Mouse (Mus musculus) stomach, embryonic 14.5 days (tissue): Measurements from ENCODE around the gene Fat3. TPM values are rescaled to one million over a fixed set of nuclear protein-coding genes. Genes with fewer than 3 reads are reported as not detected.

Source experiments
- ATAC-seq: fragments of 200-750 bp; cut with Nextera tagmentation; 2 replicates; pipeline ENCODE4 v1.8.0; 2017; ENCODE audit warnings: low read depth, moderate TSS enrichment; ENCODE audit not compliant: insufficient number of reproducible peaks, insufficient read depth, low FRiP score
- H3K27ac ChIP-seq: fragments of 300-500 bp; sonication (generic); 2 replicates; pipeline ENCODE4 v1.5.1; 2014; ENCODE audit warnings: mild to moderate bottlenecking, low read length, moderate library complexity, mixed read lengths
- H3K27me3 ChIP-seq: fragments of 300-500 bp; sonication (generic); 2 replicates; pipeline ENCODE4 v1.6.1; 2014; ENCODE audit warnings: low read length, control low read depth, mixed read lengths; ENCODE audit not compliant: control insufficient read depth, insufficient read depth
- H3K36me3 ChIP-seq: fragments of 300-500 bp; sonication (generic); 2 replicates; pipeline ENCODE4 v1.6.1; 2014; ENCODE audit warnings: mild to moderate bottlenecking, control low read depth, low read length, moderate library complexity, mixed read lengths; ENCODE audit not compliant: control insufficient read depth, insufficient read depth
- H3K4me1 ChIP-seq: fragments of 300-500 bp; sonication (generic); 2 replicates; pipeline ENCODE4 v1.6.1; 2014; ENCODE audit warnings: low read length, control low read depth, mixed read lengths; ENCODE audit not compliant: control insufficient read depth, insufficient read depth
- H3K4me2 ChIP-seq: fragments of 300-500 bp; sonication (generic); replicated peaks from 2 replicates; pipeline ENCODE4 v1.6.1; 2014; ENCODE audit warnings: low read depth, low read length, control low read depth
- H3K4me3 ChIP-seq: fragments of 300-500 bp; sonication (generic); 2 replicates; pipeline ENCODE4 v1.5.1; 2014; ENCODE audit warnings: low read depth, low read length, control low read depth
- H3K9ac ChIP-seq: fragments of 300-500 bp; sonication (generic); replicated peaks from 2 replicates; pipeline ENCODE4 v1.6.1; 2014; ENCODE audit warnings: low read depth, mild to moderate bottlenecking, control low read depth, low read length, moderate library complexity, mixed read lengths
- H3K9me3 ChIP-seq: fragments of 300-500 bp; sonication (generic); 2 replicates; pipeline ENCODE4 v1.6.1; 2016; ENCODE audit warnings: low read depth, low read length, control low read depth; ENCODE audit not compliant: control insufficient read depth
- WGBS: fragments of 180-500 bp; shearing (Covaris S2); extraction: QIAGEN DNeasy Blood & Tissue Kit; methylation state at CpG from one replicate; pipeline ENCODE4 v1.1.7; 2014; 5-methylcytosine and 5-hydroxymethylcytosine counted together
- polyA plus RNA-seq: library from polyadenylated mRNA; unstranded; fragments of >200 nt; fragmentation: Nextera tagmentation; extraction: Ambion mirVana; gene quantifications from 2 replicates; pipeline ENCODE4 v1.2.1, GENCODE M21; 2014

Gene Fat3
- polyA plus RNA-seq, 1 experiment from 2014 or later = 3.2 TPM

GRCm38 (mm10) chr9:16147735-16148134, 353.4 kb downstream of the Fat3 start:
- Histone ChIP-seq H3K9ac (no peak overlapping the region), H3K36me3 (no peaks in the 10 kb centered on the region), H3K4me1 (no peaks in the 10 kb centered on the region), H3K27me3 (no peaks in the 10 kb centered on the region), H3K27ac (no peak overlapping the region), H3K4me2 (no peak overlapping the region), H3K4me3 (no peak overlapping the region), H3K9me3 (no peaks in the 10 kb centered on the region)
- no peak for ATAC-seq
- WGBS = 68% methylated on average over 1 of the region's 1 CpGs

DNA sequence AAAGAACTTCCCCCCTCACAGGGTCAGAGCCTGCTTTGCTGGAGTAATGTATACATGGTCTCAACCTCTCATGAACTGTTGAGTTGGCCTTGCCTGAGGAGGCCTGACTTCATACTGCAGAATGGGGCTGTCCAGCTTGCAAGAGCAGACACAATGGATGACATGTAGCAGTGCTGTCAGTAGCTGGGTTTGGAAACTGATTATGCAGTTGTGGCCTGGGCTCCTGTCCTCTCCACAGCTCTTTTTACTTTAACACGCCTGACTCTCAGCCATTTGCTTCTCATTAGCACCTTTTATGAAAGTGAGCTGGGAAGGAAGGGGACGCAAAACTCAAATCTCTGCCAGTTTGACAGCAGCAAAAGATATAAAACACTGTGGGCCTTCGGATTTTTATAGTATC, 356.4 kb downstream of the Fat3 start:
- H3K27me3 ChIP-seq = no peaks in the 10 kb centered on the region
- no peak overlapping the region for H3K9ac ChIP-seq
- H3K9me3 ChIP-seq = no peaks in the 10 kb centered on the region
- no peak overlapping the region for H3K4me2 ChIP-seq
- H3K27ac ChIP-seq = no peak overlapping the region
- 79% methylated on average over 3 of the region's 3 CpGs for WGBS
- no peaks in the 10 kb centered on the region for H3K36me3 ChIP-seq
- no peak for ATAC-seq
- H3K4me3 ChIP-seq = no peak overlapping the region
- no peaks in the 10 kb centered on the region for H3K4me1 ChIP-seq

- Histone ChIP-seq H3K4me1 (0 out of 2 replicates have a peak, but pooled peaks cover 2% of the 10 kb centered on the region), H3K9me3 (no peaks in the 10 kb centered on the region), H3K9ac (no peak overlapping the region), H3K27ac (no peak overlapping the region), H3K4me2 (no peak overlapping the region), H3K4me3 (no peak overlapping the region), H3K36me3 (no peaks in the 10 kb centered on the region), H3K27me3 (no peaks in the 10 kb centered on the region)
- no peak for ATAC-seq
- 38% methylated on average over 6 of the region's 6 CpGs for WGBS
These were observed 361.8 kb downstream of the Fat3 start for GRCm38 (mm10) chr9:16139300-16139699.

- H3K4me3 ChIP-seq = no peak overlapping the region
- no peak overlapping the region for H3K27ac ChIP-seq
- H3K9ac ChIP-seq = no peak overlapping the region
- no peak for ATAC-seq
- H3K9me3 ChIP-seq = no peaks in the 10 kb centered on the region
- H3K4me1 ChIP-seq = no peaks in the 10 kb centered on the region
- 86% methylated on average over 2 of the region's 2 CpGs for WGBS
- H3K27me3 ChIP-seq = no peaks in the 10 kb centered on the region
- H3K36me3 ChIP-seq = no peaks in the 10 kb centered on the region
- no peak overlapping the region for H3K4me2 ChIP-seq
These were observed 368.0 kb downstream of the Fat3 start for GRCm38 (mm10) chr9:16133098-16133497.

- no peak overlapping the region for H3K4me2 ChIP-seq
- no peak overlapping the region for H3K4me3 ChIP-seq
- 88% methylated on average over 1 of the region's 1 CpGs for WGBS
- no peaks in the 10 kb centered on the region for H3K36me3 ChIP-seq
- H3K27ac ChIP-seq = no peak overlapping the region
- H3K4me1 ChIP-seq = no peaks in the 10 kb centered on the region
- H3K27me3 ChIP-seq = no peaks in the 10 kb centered on the region
- H3K9ac ChIP-seq = no peak overlapping the region
- ATAC-seq = no peak
- H3K9me3 ChIP-seq = no peaks in the 10 kb centered on the region
These were observed 368.5 kb downstream of the Fat3 start for GRCm38 (mm10) chr9:16132594-16132993.

- H3K27ac ChIP-seq = no peak overlapping the region
- H3K9me3 ChIP-seq = no peaks in the 10 kb centered on the region
- 63% methylated on average over 5 of the region's 5 CpGs for WGBS
- H3K9ac ChIP-seq = no peak overlapping the region
- no peak overlapping the region for H3K4me3 ChIP-seq
- no peak for ATAC-seq
- H3K4me2 ChIP-seq = no peak overlapping the region
- H3K27me3 ChIP-seq = no peaks in the 10 kb centered on the region
- no peaks in the 10 kb centered on the region for H3K4me1 ChIP-seq
- H3K36me3 ChIP-seq = no peaks in the 10 kb centered on the region
These were observed 379.3 kb downstream of the Fat3 start for GRCm38 (mm10) chr9:16121756-16122155.

DNA sequence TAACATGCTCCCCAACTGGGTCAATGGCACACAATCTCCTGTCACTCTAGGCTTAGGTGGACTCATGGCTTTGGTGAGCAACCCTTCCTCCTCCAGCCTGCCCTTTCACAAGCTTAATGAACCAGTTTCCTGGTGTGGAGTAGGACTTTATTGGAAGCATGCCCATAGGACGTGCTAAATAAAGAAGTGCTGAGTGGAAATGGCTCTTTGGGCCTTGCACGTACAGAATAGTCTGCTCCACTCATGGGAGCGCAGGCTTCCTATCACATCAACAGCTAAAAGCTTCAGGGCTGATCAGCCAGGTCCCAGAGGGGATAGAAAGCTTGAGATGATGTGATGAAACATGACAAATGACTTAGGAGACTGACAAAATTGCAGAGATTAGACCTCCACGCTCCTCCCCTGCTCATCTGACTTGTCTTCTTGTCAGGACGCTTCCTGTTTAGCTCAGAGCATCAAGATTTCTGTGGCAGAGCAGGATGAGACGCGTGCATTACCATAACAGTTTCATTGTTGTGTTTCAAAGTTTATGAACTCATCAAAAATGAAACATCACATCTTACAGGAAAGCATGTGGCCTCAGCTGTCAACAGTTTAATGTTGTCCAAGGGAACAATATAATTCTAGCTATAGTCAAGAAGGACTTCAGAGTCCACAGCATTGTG, 386.1 kb downstream of the Fat3 start:
- WGBS = 58% methylated on average over 7 of the region's 7 CpGs
- ATAC-seq = no peak

DNA sequence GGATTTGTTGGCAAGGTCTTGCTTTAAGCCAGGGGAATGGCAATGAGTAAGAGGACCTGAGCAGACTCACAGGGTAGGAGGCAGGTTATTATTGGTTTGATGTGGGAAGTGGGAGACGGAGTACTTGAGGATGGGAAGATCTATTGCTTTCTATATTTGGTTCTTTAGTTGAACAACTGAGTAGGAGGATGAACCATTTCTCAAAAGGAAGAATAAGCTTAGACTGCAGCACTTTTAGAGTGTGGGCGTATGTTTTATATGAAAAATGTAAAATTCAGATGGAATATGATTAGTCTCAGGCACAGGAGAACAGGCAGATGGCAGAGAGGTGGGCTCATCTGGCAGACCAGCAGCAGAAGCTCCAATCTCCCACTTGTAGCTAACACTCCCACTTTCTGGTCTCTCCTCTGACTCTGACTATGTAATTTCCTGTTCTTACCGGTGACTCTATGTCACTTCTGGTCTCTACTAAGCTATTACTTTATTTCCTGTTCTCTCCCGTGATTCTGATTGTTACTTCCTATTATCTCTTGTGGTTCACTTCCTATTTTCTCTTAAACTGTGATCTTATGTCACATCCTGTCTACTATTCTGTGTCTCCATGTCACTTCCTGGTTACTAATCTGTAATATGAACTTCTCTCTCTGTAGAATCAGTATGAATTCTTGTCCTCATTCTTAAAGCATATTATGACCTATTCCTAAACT, 387.0 kb downstream of the Fat3 start:
- Histone ChIP-seq H3K4me2 (no peak overlapping the region), H3K27me3 (no peaks in the 10 kb centered on the region), H3K9me3 (no peaks in the 10 kb centered on the region), H3K36me3 (no peaks in the 10 kb centered on the region), H3K4me3 (no peak overlapping the region), H3K27ac (no peak overlapping the region), H3K4me1 (peaks cover 5% of the 10 kb centered on the region; the same call in 1 of the 2 replicates), H3K9ac (no peak overlapping the region)
- 79% methylated on average over 4 of the region's 4 CpGs for WGBS
- ATAC-seq = no peak

More for the DNA sequence above, 386.1 kb downstream of the Fat3 start:
- Histone ChIP-seq H3K36me3 (no peaks in the 10 kb centered on the region), H3K4me2 (no peak overlapping the region), H3K9ac (no peak overlapping the region), H3K9me3 (no peaks in the 10 kb centered on the region), H3K4me3 (no peak overlapping the region), H3K27ac (0 out of 2 replicates have a peak overlapping the region, but pooled peaks have one; percentile 21), H3K27me3 (no peaks in the 10 kb centered on the region), H3K4me1 (peaks cover 5% of the 10 kb centered on the region; the same call in 1 of the 2 replicates)
